Mouse (Mus musculus): ENCODE measurements around the gene Klhl41. TPM values are rescaled to one million over a fixed set of nuclear protein-coding genes. Genes with fewer than 3 reads are reported as not detected.

The Klhl41 gene
- polyA plus RNA-seq, 1 experiment, result 0.16 TPM

- no peak for TF ChIP-seq CTCF (IDR thresholded peaks at IDR 0.05; ENCODE audit: borderline replicate concordance, insufficient read depth, low read depth, low read length)
- no peak for TF ChIP-seq POLR2A (IDR thresholded peaks at IDR 0.05; ENCODE audit: borderline replicate concordance, insufficient read depth, low read length)
- H3K27ac ChIP-seq (ENCODE audit: insufficient read depth, low read length), result no peak overlapping the region
- no peak overlapping the region for H3K4me3 ChIP-seq (replicated peaks; ENCODE audit: insufficient read depth, low read depth, low read length)
- H3K4me1 ChIP-seq (ENCODE audit: control insufficient read depth, insufficient read depth, low read length), result peaks cover 3% of the 10 kb centered on the region; the same call in 1 of the 2 replicates
- peak; percentile 15 to 23 for DNase-seq
- WGBS, result 76% methylated on average over 5 of the region's 5 CpGs
- no peaks in the 10 kb centered on the region for H3K27me3 ChIP-seq (ENCODE audit: control insufficient read depth, insufficient read depth, low read length)
Observed at GRCm38 (mm10) chr2:69714126-69714525, 44.2 kb downstream of the Klhl41 start.

GRCm38 (mm10) chr2:69716483-69716882 is 46.6 kb downstream of the Klhl41 start:
- WGBS, result 71% methylated on average over 3 of the region's 3 CpGs
- no peaks in the 10 kb centered on the region for H3K27me3 ChIP-seq (ENCODE audit: control insufficient read depth, insufficient read depth, low read length)
- DNase-seq, result no peak
- H3K4me3 ChIP-seq (replicated peaks; ENCODE audit: insufficient read depth, low read depth, low read length), result no peak overlapping the region
- H3K4me1 ChIP-seq (ENCODE audit: control insufficient read depth, insufficient read depth, low read length), result peaks cover 3% of the 10 kb centered on the region; the same call in 1 of the 2 replicates
- H3K27ac ChIP-seq (ENCODE audit: insufficient read depth, low read length), result no peak overlapping the region
- no peak for TF ChIP-seq CTCF (IDR thresholded peaks at IDR 0.05; ENCODE audit: borderline replicate concordance, insufficient read depth, low read depth, low read length)
- TF ChIP-seq POLR2A (IDR thresholded peaks at IDR 0.05; ENCODE audit: borderline replicate concordance, insufficient read depth, low read length), result no peak

DNA sequence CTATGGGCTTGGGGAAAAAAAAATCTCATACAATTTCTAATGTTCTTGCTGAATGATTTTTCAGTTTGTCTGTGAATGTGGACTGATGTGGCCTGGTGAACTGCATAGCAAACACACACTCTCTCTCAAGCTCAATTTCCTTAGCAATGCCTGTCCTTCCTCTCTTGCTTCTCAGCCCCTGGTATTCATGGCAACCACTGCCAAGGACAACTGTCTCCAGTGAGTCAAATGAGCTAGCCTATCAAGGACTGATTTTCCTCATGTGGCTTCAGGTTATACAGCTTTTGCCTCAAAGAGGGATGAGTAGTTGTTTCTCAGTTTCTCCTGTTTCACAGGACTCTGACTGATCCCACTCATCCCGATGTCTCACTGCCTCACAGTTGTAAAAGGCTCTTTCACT is 49.2 kb downstream of the Klhl41 start:
- H3K27me3 ChIP-seq (ENCODE audit: control insufficient read depth, insufficient read depth, low read length), result no peaks in the 10 kb centered on the region
- TF ChIP-seq CTCF (IDR thresholded peaks at IDR 0.05; ENCODE audit: borderline replicate concordance, insufficient read depth, low read depth, low read length) (no peak), POLR2A (IDR thresholded peaks at IDR 0.05; ENCODE audit: borderline replicate concordance, insufficient read depth, low read length) (no peak)
- no peak overlapping the region for H3K4me3 ChIP-seq (replicated peaks; ENCODE audit: insufficient read depth, low read depth, low read length)
- no peaks in the 10 kb centered on the region for H3K4me1 ChIP-seq (ENCODE audit: control insufficient read depth, insufficient read depth, low read length)
- no peak overlapping the region for H3K27ac ChIP-seq (ENCODE audit: insufficient read depth, low read length)
- DNase-seq, result no peak
- whole genome bisulfite sequencing, result 71% methylated on average over 1 of the region's 1 CpGs

DNA sequence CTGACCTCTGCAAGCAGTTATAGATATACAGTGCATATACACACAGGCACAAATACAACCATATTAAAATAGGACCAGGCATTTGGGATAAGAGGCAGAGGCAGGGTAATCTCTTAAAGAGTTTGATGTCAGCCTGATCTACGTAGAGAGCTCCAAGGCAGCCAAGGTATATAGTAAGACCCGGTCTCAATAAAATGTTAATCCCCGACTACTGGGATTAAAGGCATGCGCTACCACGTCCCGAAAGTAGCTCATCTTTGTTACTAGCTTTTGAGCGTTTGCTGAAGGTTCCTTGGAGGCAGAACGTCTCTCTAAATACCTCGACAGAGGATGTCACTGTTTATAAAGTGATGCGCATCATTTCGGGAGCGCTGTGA is 52.3 kb downstream of the Klhl41 start, which contains the start of gene Ppig:
Gene Ppig (plus strand): TSS at position 273 of the 377 bp plus-strand sequence.
- TF ChIP-seq CTCF (IDR thresholded peaks at IDR 0.05; ENCODE audit: borderline replicate concordance, insufficient read depth, low read depth, low read length) (no peak), POLR2A (IDR thresholded peaks at IDR 0.05; ENCODE audit: borderline replicate concordance, insufficient read depth, low read length) (no peak)
- no peaks in the 10 kb centered on the region for H3K4me1 ChIP-seq (ENCODE audit: control insufficient read depth, insufficient read depth, low read length)
- H3K27me3 ChIP-seq (ENCODE audit: control insufficient read depth, insufficient read depth, low read length), result no peaks in the 10 kb centered on the region
- DNase-seq, result no peak
- H3K4me3 ChIP-seq (replicated peaks; ENCODE audit: insufficient read depth, low read depth, low read length), result peak within 1 kb of the TSS; percentile 72
- 3% methylated on average over 12 of the region's 12 CpGs for WGBS
- H3K27ac ChIP-seq (ENCODE audit: insufficient read depth, low read length), result peak within 1 kb of the TSS; percentile 35

DNA sequence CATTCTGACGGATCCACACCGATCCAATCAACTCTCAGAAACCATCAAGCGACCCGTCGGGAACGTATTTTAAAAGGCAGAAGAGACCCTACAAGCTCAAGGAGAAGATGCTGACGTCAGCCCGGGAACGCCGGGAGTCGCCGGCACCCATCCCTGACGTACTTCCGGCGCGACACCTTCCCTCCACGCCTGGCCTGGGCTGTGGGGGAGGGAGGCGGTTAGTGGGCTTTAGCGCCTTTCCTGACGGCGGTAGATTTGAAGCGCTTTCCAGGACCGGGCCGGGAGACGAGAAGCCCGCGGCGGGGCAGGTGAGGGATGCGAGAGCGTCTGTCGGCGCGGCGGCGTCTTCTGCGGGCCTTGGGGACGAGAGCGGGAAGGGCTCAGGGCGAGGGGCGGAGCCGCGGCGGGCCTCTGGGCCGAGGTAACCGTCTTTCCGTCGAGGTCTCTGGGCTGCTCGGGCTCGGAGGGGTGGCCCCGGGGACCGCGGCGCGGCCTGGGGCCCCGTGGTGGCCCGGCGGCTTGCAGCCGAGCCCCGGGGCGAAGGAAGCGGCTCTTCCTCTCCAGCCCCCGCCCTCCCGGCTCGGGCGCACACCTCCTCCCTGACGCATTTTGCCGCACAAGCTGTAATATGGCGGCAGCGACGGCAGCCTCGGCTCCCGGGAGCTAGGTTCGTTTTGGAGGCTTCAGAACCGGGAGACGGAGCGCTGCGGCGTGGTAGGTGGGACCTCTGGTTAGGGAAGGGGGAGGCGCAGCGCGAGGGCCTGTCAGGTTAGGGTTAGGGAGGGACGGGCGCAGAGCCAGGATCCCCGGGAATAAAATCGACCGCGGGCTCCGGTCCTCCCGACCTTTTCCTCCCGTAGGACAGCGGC is 53.0 kb downstream of the Klhl41 start:
- DNase-seq, result peak; percentile 93 to 96
- Histone ChIP-seq H3K27me3 (ENCODE audit: control insufficient read depth, insufficient read depth, low read length) (no peaks in the 10 kb centered on the region), H3K27ac (ENCODE audit: insufficient read depth, low read length) (peak overlapping the region; percentile 35), H3K4me3 (replicated peaks; ENCODE audit: insufficient read depth, low read depth, low read length) (peak overlapping the region; percentile 72), H3K4me1 (ENCODE audit: control insufficient read depth, insufficient read depth, low read length) (no peaks in the 10 kb centered on the region)
- WGBS, result under 1% methylated on average over 89 of the region's 91 CpGs
- no peak for TF ChIP-seq CTCF (IDR thresholded peaks at IDR 0.05; ENCODE audit: borderline replicate concordance, insufficient read depth, low read depth, low read length)
- TF ChIP-seq POLR2A (IDR thresholded peaks at IDR 0.05; ENCODE audit: borderline replicate concordance, insufficient read depth, low read length), result peak; percentile 92

DNA sequence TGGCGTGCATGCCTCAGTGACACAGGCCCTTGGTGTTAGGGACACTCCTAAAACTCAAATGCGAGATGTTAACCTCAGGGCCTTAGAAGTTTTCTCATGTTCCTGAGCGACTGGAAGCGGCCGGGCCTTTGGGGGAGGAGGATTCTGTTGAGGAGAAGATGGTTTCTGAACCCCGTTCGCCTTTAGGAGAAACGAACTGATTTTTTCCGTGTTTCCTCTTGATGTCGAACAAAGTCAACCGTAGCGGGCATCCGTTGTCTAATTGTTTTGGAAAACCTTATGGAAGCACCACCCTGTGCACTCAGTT is 53.6 kb downstream of the Klhl41 start:
- under 1% methylated on average over 13 of the region's 13 CpGs for WGBS
- H3K27ac ChIP-seq (ENCODE audit: insufficient read depth, low read length), result peak overlapping the region; percentile 35
- H3K4me3 ChIP-seq (replicated peaks; ENCODE audit: insufficient read depth, low read depth, low read length), result peak overlapping the region; percentile 72

More for the DNA sequence above, 53.6 kb downstream of the Klhl41 start:
- TF ChIP-seq CTCF (IDR thresholded peaks at IDR 0.05; ENCODE audit: borderline replicate concordance, insufficient read depth, low read depth, low read length) (no peak), POLR2A (IDR thresholded peaks at IDR 0.05; ENCODE audit: borderline replicate concordance, insufficient read depth, low read length) (no peak)
- H3K4me1 ChIP-seq (ENCODE audit: control insufficient read depth, insufficient read depth, low read length), result no peaks in the 10 kb centered on the region
- no peak for DNase-seq
- no peaks in the 10 kb centered on the region for H3K27me3 ChIP-seq (ENCODE audit: control insufficient read depth, insufficient read depth, low read length)

Other genes with a start within 250 kb of the Klhl41 start
- gene Lrp2, start 84.1 kb upstream of the Klhl41 start, polyA plus RNA-seq (2012; rRNA removed), result 0.08 and 0.11 TPM in 2 replicates
- 21.3 and 23.2 TPM in 2 replicates for gene Bbs5, start 22.9 kb upstream of the Klhl41 start, polyA plus RNA-seq (2012; rRNA removed)
- gene Fastkd1, start 43.4 kb downstream of the Klhl41 start, polyA plus RNA-seq (2012; rRNA removed), result 16.5 and 16.6 TPM in 2 replicates
- 23.2 and 24.0 TPM in 2 replicates for gene Ppig, start 52.4 kb downstream of the Klhl41 start, polyA plus RNA-seq (2012; rRNA removed)
- gene Ccdc173, start 119.5 kb downstream of the Klhl41 start, polyA plus RNA-seq (2012; rRNA removed), result 2.2 and 2.4 TPM in 2 replicates
- 48.8 and 51.7 TPM in 2 replicates for gene Phospho2, start 119.5 kb downstream of the Klhl41 start, polyA plus RNA-seq (2012; rRNA removed)
- 25.6 and 28.8 TPM in 2 replicates for gene Klhl23, start 151.8 kb downstream of the Klhl41 start, polyA plus RNA-seq (2012; rRNA removed)
- 91.0 and 92.8 TPM in 2 replicates for gene Ssb, start 191.4 kb downstream of the Klhl41 start, polyA plus RNA-seq (2012; rRNA removed)
- gene Mettl5, start 215.5 kb downstream of the Klhl41 start, polyA plus RNA-seq (2012; rRNA removed), result 16.3 and 17.6 TPM in 2 replicates
- gene Ubr3, start 227.1 kb downstream of the Klhl41 start, polyA plus RNA-seq (2012; rRNA removed), result 63.2 and 67.5 TPM in 2 replicates

Measured in cerebellum, adult 2 months (tissue).